Mouse (Mus musculus) intestine, embryonic 14.5 days (tissue): ENCODE results near the gene Kdm6b. TPM values are rescaled to one million over a fixed set of nuclear protein-coding genes. Genes with fewer than 3 reads are reported as not detected.

Source experiments
- ATAC-seq: fragments of 200-750 bp; cut with Nextera tagmentation; replicated peaks from 2 replicates; pipeline ENCODE4 v1.8.0; 2017; ENCODE audit warnings: low read depth, moderate number of reproducible peaks, moderate TSS enrichment, moderate library complexity; ENCODE audit not compliant: low FRiP score, low TSS enrichment
- DNase-seq: peaks from one replicate; pipeline ENCODE4 v3.0.0-alpha.2; 2018; ENCODE audit warnings: low spot score
- H3K27ac ChIP-seq: fragments of 300-500 bp; sonication (generic); 2 replicates; pipeline ENCODE4 v1.5.1; 2014; ENCODE audit warnings: low read depth, mild to moderate bottlenecking, control low read depth
- H3K27me3 ChIP-seq: fragments of 300-500 bp; sonication (generic); replicated peaks from 2 replicates; pipeline ENCODE4 v1.6.1; 2014; ENCODE audit warnings: low read length, control low read depth; ENCODE audit not compliant: control insufficient read depth, insufficient read depth
- H3K36me3 ChIP-seq: fragments of 300-500 bp; sonication (generic); 2 replicates; pipeline ENCODE4 v1.6.1; 2014; ENCODE audit warnings: low read length, control low read depth; ENCODE audit not compliant: control insufficient read depth, insufficient read depth
- H3K4me1 ChIP-seq: fragments of 300-500 bp; sonication (generic); replicated peaks from 2 replicates; pipeline ENCODE4 v1.6.1; 2014; ENCODE audit warnings: low read length, control low read depth, mixed read lengths; ENCODE audit not compliant: control insufficient read depth, insufficient read depth
- H3K4me2 ChIP-seq: fragments of 300-500 bp; sonication (generic); 2 replicates; pipeline ENCODE4 v1.6.1; 2014; ENCODE audit warnings: low read length
- H3K4me3 ChIP-seq: fragments of 300-500 bp; sonication (generic); 2 replicates; pipeline ENCODE4 v1.5.1; 2014; ENCODE audit warnings: low read depth, low read length, control low read depth, mixed read lengths
- H3K9ac ChIP-seq: fragments of 300-500 bp; sonication (generic); 2 replicates; pipeline ENCODE4 v1.6.1; 2014; ENCODE audit warnings: mild to moderate bottlenecking, low read length
- H3K9me3 ChIP-seq: fragments of 300-500 bp; sonication (generic); 2 replicates; pipeline ENCODE4 v1.6.1; 2016; ENCODE audit warnings: low read length, control low read depth; ENCODE audit not compliant: control insufficient read depth
- WGBS: fragments of 180-500 bp; shearing (Covaris S2); extraction: QIAGEN DNeasy Blood & Tissue Kit; methylation state at CpG from one replicate; pipeline ENCODE4 v1.1.7; 2014; 5-methylcytosine and 5-hydroxymethylcytosine counted together
- polyA plus RNA-seq: library from polyadenylated mRNA; unstranded; fragments of >200 nt; fragmentation: Nextera tagmentation; extraction: Ambion mirVana; gene quantifications from 2 replicates; pipeline ENCODE4 v1.2.1, GENCODE M21; 2014

Kdm6b gene
- polyA plus RNA-seq, 1 experiment from 2014 or later, result 29.1 TPM

GRCm38 (mm10) chr11:69375646-69376045, 37.8 kb downstream of the Kdm6b start:
- 85% methylated on average over 4 of the region's 4 CpGs for WGBS
- Histone ChIP-seq H3K4me3 (no peak overlapping the region), H3K27me3 (no peaks in the 10 kb centered on the region), H3K4me1 (peaks cover 22% of the 10 kb centered on the region), H3K4me2 (no peak overlapping the region), H3K36me3 (peaks cover 28% of the 10 kb centered on the region), H3K9me3 (no peaks in the 10 kb centered on the region), H3K27ac (no peak overlapping the region), H3K9ac (no peak overlapping the region)
- no peak for DNase-seq
- no peak for ATAC-seq

GRCm38 (mm10) chr11:69373223-69373965, 40.1 kb downstream of the Kdm6b start:
- WGBS, result 92% methylated on average over 16 of the region's 16 CpGs
- Histone ChIP-seq H3K9me3 (no peaks in the 10 kb centered on the region), H3K4me2 (no peak overlapping the region), H3K4me1 (peaks cover 24% of the 10 kb centered on the region), H3K4me3 (no peak overlapping the region), H3K27ac (no peak overlapping the region), H3K27me3 (no peaks in the 10 kb centered on the region), H3K36me3 (peaks cover 28% of the 10 kb centered on the region), H3K9ac (no peak overlapping the region)
- DNase-seq (no peak), ATAC-seq (no peak)

- H3K4me2 ChIP-seq, result peak overlapping the region; percentile 24; the same call in 1 of the 2 replicates
Observed at GRCm38 (mm10) chr11:69372780-69373170, 40.7 kb downstream of the Kdm6b start.

GRCm38 (mm10) chr11:69372056-69372779, 41.3 kb downstream of the Kdm6b start:
- Histone ChIP-seq H3K27ac (peak overlapping the region; percentile 64), H3K27me3 (no peaks in the 10 kb centered on the region), H3K4me2 (peak overlapping the region; percentile 24; the same call in 1 of the 2 replicates), H3K9ac (no peak overlapping the region), H3K36me3 (peaks cover 27% of the 10 kb centered on the region), H3K4me1 (peaks cover 25% of the 10 kb centered on the region), H3K4me3 (no peak overlapping the region), H3K9me3 (no peaks in the 10 kb centered on the region)
- ATAC-seq, result no peak
- DNase-seq, result peak; percentile 60
- WGBS, result 31% methylated on average over 12 of the region's 12 CpGs

More at GRCm38 (mm10) chr11:69372780-69373170, 40.7 kb downstream of the Kdm6b start:
- ATAC-seq (no peak), DNase-seq (no peak)
- peaks cover 24% of the 10 kb centered on the region for H3K4me1 ChIP-seq
- no peaks in the 10 kb centered on the region for H3K27me3 ChIP-seq
- H3K9me3 ChIP-seq, result no peaks in the 10 kb centered on the region
- no peak overlapping the region for H3K9ac ChIP-seq
- no peak overlapping the region for H3K4me3 ChIP-seq
- peak overlapping the region; percentile 64; the same call in 1 of the 2 replicates for H3K27ac ChIP-seq
- H3K36me3 ChIP-seq, result peaks cover 28% of the 10 kb centered on the region
- 58% methylated on average over 3 of the region's 3 CpGs for WGBS

GRCm38 (mm10) chr11:69371601-69372000, 41.9 kb downstream of the Kdm6b start:
- peak overlapping the region; percentile 64 for H3K27ac ChIP-seq
- H3K4me3 ChIP-seq, result no peak overlapping the region
- H3K27me3 ChIP-seq, result no peaks in the 10 kb centered on the region
- peaks cover 26% of the 10 kb centered on the region for H3K4me1 ChIP-seq
- WGBS, result 40% methylated on average over 12 of the region's 12 CpGs
- no peak for DNase-seq
- peaks cover 21% of the 10 kb centered on the region for H3K36me3 ChIP-seq
- H3K4me2 ChIP-seq, result peak overlapping the region; percentile 38; the same call in 1 of the 2 replicates
- H3K9me3 ChIP-seq, result no peaks in the 10 kb centered on the region
- no peak for ATAC-seq
- no peak overlapping the region for H3K9ac ChIP-seq

GRCm38 (mm10) chr11:69370817-69371215, 42.7 kb downstream of the Kdm6b start:
- no peaks in the 10 kb centered on the region for H3K9me3 ChIP-seq
- no peak for ATAC-seq
- peak overlapping the region; percentile 64 for H3K27ac ChIP-seq
- peaks cover 28% of the 10 kb centered on the region for H3K4me1 ChIP-seq
- no peaks in the 10 kb centered on the region for H3K27me3 ChIP-seq
- H3K9ac ChIP-seq, result no peak overlapping the region
- DNase-seq, result no peak
- peak overlapping the region; percentile 38 for H3K4me2 ChIP-seq
- H3K36me3 ChIP-seq, result peaks cover 13% of the 10 kb centered on the region
- peak overlapping the region; percentile 6; the same call in 1 of the 2 replicates for H3K4me3 ChIP-seq
- 18% methylated on average over 9 of the region's 9 CpGs for WGBS

GRCm38 (mm10) chr11:69369990-69370816, 43.3 kb downstream of the Kdm6b start:
- no peak for ATAC-seq

More at GRCm38 (mm10) chr11:69369990-69370816, 43.3 kb downstream of the Kdm6b start:
- no peak for DNase-seq
- Histone ChIP-seq H3K4me3 (peak overlapping the region; percentile 80), H3K4me1 (peaks cover 34% of the 10 kb centered on the region), H3K9me3 (no peaks in the 10 kb centered on the region), H3K4me2 (peak overlapping the region; percentile 59), H3K27ac (peak overlapping the region; percentile 100), H3K9ac (peak overlapping the region; percentile 100), H3K27me3 (no peaks in the 10 kb centered on the region), H3K36me3 (peaks cover 10% of the 10 kb centered on the region)
- WGBS, result 15% methylated on average over 2 of the region's 2 CpGs
